Mouse (Mus musculus) C2C12 (cell line): ENCODE results near the gene Tom1l2. TPM values are rescaled to one million over a fixed set of nuclear protein-coding genes. Genes with fewer than 3 reads are reported as not detected.

Experiments used
- H3K27me3 ChIP-seq: one replicate; pipeline ENCODE4 v1.6.1; 2011; ENCODE audit not compliant: control insufficient read depth, insufficient read depth, insufficient read length
- H3K36me3 ChIP-seq: one replicate; pipeline ENCODE4 v1.6.1; 2011; ENCODE audit not compliant: control insufficient read depth, insufficient read depth
- H3K4me3 ChIP-seq: one replicate; pipeline ENCODE4 v1.5.1; 2011; ENCODE audit warnings: mild to moderate bottlenecking, control low read depth; ENCODE audit not compliant: poor library complexity, insufficient read depth, severe bottlenecking
- H3K79me2 ChIP-seq: one replicate; pipeline ENCODE4 v1.6.1; 2011; ENCODE audit not compliant: control insufficient read depth, insufficient read depth
- H3K79me3 ChIP-seq: one replicate; pipeline ENCODE4 v1.6.1; 2011; ENCODE audit warnings: low read depth, control low read depth
- H3ac ChIP-seq: one replicate; pipeline ENCODE3; 2011; ENCODE audit warnings: low read depth; ENCODE audit not compliant: control insufficient read depth, insufficient read length
- CEBPB ChIP-seq: IDR thresholded peaks from one replicate; pipeline ENCODE4 v1.6.1; 2011; ENCODE audit warnings: low read depth, mild to moderate bottlenecking, control low read depth, moderate library complexity
- CTCF ChIP-seq: IDR thresholded peaks from one replicate; pipeline ENCODE4 v1.5.1; 2011; ENCODE audit not compliant: control insufficient read depth, insufficient read depth, insufficient read length
- FOSL1 ChIP-seq: IDR thresholded peaks from one replicate; pipeline ENCODE4 v1.8.0; 2011; ENCODE audit warnings: mild to moderate bottlenecking, low read length; ENCODE audit not compliant: poor library complexity, insufficient read depth, severe bottlenecking
- MAX ChIP-seq: IDR thresholded peaks from one replicate; pipeline ENCODE4 v1.6.1; 2011; ENCODE audit warnings: mild to moderate bottlenecking, control low read depth
- MYOD1 ChIP-seq: IDR thresholded peaks from one replicate; pipeline ENCODE4 v1.6.1; 2011; ENCODE audit warnings: low read depth; ENCODE audit not compliant: control insufficient read depth, insufficient read length
- MYOG ChIP-seq: IDR thresholded peaks from one replicate; pipeline ENCODE4 v1.6.1; 2011; ENCODE audit not compliant: control insufficient read depth, insufficient read length; ENCODE audit errors: extremely low read depth
- USF1 ChIP-seq: IDR thresholded peaks from one replicate; pipeline ENCODE4 v1.6.1; 2011; ENCODE audit warnings: low read depth, mild to moderate bottlenecking, control low read depth, moderate library complexity
- polyA plus RNA-seq: library from polyadenylated mRNA; unstranded; fragments of >200 nt; fragmentation: generic; extraction: Trizol; gene quantifications from one replicate; pipeline ENCODE4 v1.2.1, GENCODE M21; 2012; ENCODE audit warnings: missing spikeins

The Tom1l2 gene
- polyA plus RNA-seq, 1 experiment = 17.1 TPM

DNA sequence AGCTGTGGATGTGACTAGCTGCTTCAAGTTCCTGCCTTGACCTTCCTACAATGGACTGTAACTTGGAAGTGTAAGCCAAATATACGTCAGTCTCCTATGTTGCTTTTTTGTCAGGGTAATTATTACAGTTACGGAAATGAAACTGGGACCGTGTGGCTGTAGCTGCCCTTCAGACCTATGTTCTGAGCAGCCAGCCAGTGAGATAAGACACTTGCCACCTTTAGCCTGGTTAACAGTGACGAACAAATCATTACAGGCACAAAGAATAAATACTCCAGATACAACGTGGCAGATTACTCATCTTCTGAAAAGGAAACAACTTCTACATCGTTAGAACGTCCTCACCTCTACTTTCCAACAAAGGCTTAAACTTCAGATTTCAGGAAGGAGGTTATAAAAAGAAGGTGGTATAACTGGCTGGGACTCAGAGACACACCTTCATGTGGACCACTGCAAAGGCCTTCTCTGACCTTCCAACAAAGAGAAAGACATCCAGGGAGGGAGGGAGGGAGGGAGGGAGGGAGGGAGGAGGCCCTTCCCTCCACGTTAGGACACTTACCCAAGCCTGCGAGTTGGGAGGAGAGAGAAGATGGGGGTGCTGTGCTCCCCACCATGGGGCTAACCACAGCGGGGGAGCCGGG lies 108.1 kb downstream of the Tom1l2 start:
- Histone ChIP-seq H3K27me3 (no peaks in the 10 kb centered on the region), H3ac (no peak overlapping the region), H3K36me3 (peaks cover 5% of the 10 kb centered on the region), H3K79me2 (no peaks in the 10 kb centered on the region), H3K4me3 (no peak overlapping the region), H3K79me3 (no peaks in the 10 kb centered on the region)
- TF ChIP-seq CTCF (no peak), MAX (no peak), MYOG (no peak), FOSL1 (no peak), USF1 (no peak), CEBPB (no peak), MYOD1 (no peak)

DNA sequence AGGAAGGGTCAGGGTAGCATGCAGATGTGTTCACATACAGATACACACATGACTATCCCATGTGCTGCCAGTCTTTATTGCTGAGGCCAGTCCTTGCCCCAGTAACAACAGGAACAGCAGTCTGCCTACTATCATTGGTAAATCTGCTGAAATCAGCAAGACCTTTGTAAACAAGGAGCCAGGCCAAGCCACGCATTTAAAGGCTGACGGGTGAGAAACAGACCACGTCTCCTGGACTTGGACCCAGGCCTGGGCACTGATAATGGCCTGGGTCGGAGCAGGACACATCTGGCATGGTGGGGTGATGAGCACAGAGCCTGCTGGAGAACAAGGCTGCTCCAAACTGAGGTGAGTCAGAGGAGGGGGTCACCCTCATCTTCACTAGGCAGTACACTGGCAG lies 112.2 kb downstream of the Tom1l2 start:
- Histone ChIP-seq H3K79me2 (no peaks in the 10 kb centered on the region), H3K36me3 (peaks cover 5% of the 10 kb centered on the region), H3K27me3 (no peaks in the 10 kb centered on the region), H3K79me3 (no peaks in the 10 kb centered on the region), H3ac (no peak overlapping the region), H3K4me3 (no peak overlapping the region)
- no peak for TF ChIP-seq USF1

DNA sequence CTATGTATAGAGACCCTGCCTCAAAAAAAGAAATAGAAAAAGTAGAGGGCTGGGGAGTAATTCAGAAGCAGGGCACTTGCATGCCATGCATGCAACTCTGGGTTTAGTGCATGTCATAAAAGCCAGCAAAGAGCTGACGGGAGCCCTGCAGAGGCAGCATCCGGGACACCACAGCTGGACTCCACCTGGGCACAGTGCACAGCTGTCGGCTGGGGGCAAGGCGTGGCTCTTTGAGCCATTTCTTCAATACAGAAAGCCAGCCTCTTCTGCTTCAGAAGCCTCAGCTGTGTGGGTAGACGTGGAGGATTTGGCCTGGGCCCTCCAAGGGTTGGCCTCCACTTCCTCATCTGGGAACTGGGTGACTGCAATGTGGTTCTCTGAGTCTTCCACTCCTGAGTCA lies 117.4 kb downstream of the Tom1l2 start:
- Histone ChIP-seq H3K79me2 (no peaks in the 10 kb centered on the region), H3K27me3 (no peaks in the 10 kb centered on the region), H3K36me3 (peaks cover 3% of the 10 kb centered on the region), H3ac (no peak overlapping the region), H3K4me3 (no peak overlapping the region), H3K79me3 (no peaks in the 10 kb centered on the region)
- TF ChIP-seq MYOD1 (no peak), CEBPB (no peak), MAX (no peak), CTCF (no peak), MYOG (no peak), USF1 (no peak), FOSL1 (no peak)

DNA sequence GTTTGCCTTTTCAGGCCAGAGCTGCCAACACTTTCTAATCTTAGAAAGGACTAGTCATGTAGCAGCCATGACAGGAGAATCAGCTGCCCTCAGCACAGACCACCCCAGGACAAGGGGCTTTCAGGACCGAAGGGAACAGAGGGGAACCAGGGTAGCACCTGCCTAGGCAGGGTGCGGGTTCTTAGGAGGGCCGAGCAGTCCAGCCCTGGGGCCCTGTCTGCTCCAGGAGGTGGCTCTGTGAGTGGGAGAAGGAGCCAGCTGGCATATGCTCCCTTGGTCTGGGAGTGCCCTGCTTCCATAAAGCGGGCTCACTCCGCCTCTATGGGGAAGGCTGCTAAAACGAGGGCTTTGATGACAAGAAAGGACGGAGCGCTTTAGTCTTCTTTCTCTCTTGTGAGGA lies 119.5 kb downstream of the Tom1l2 start:
- no peaks in the 10 kb centered on the region for H3K36me3 ChIP-seq
- H3ac ChIP-seq = no peak overlapping the region
- no peak overlapping the region for H3K4me3 ChIP-seq
- TF ChIP-seq USF1 (no peak), CTCF (no peak), MAX (no peak), MYOG (no peak)
- H3K79me3 ChIP-seq = no peaks in the 10 kb centered on the region
- no peaks in the 10 kb centered on the region for H3K27me3 ChIP-seq
- H3K79me2 ChIP-seq = no peaks in the 10 kb centered on the region

DNA sequence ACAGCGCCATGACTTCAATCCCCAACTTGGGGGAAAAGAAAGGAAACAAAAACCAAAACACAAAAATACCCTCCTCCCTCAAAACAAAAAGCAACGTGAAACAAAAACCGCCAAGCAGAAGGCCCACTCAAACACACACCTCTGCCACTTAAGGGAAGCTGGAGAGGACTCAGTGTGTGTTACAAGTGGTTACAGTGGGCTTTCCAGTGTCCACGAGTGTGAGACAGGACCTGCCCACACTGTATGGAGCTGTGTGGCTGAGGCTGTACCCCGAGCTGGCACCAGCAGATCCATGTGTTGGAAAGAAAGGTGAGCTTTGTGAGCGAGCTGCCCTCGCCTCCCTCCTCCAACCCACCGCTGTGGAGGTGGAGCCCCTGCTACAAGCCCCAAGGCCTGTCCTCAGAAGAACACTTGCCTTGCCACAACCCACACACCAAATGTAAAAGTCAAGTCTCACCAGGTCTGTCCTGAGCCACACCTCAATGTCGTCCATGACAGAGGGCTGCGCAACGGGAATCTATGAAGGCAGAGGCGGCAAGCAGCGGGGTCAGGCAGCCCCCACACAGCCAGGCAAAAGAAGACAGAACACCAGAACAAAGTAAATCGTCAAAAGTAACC lies 120.2 kb downstream of the Tom1l2 start:
- H3K79me2 ChIP-seq = no peaks in the 10 kb centered on the region
- no peaks in the 10 kb centered on the region for H3K36me3 ChIP-seq
- TF ChIP-seq USF1 = no peak
- no peak for TF ChIP-seq FOSL1
- TF ChIP-seq CEBPB = no peak
- no peak for TF ChIP-seq CTCF
- no peaks in the 10 kb centered on the region for H3K79me3 ChIP-seq
- H3K27me3 ChIP-seq = no peaks in the 10 kb centered on the region
- no peak overlapping the region for H3ac ChIP-seq
- no peak overlapping the region for H3K4me3 ChIP-seq

DNA sequence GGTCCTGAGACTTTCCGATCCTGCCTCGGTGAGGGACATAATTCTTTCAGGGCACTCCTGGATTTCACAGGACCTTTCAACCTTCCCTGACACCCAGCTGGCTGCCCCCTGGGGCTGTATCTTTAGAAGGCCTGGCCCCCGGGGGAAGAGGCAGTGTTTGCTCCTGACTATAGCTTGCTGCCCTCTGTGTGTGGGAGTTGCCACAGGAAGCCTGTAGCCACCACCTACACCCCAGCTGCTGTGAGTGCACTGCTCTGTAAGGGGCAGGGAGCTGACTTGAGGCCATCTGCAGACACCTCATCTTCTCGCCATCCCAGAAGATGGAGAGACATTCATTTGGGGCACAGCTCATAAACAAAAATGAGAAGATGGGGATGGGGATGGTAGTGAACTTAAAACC lies 120.8 kb downstream of the Tom1l2 start:
- Histone ChIP-seq H3K27me3 (no peaks in the 10 kb centered on the region), H3ac (no peak overlapping the region), H3K79me3 (no peaks in the 10 kb centered on the region), H3K4me3 (no peak overlapping the region), H3K79me2 (no peaks in the 10 kb centered on the region), H3K36me3 (no peaks in the 10 kb centered on the region)
- TF ChIP-seq FOSL1 (no peak), USF1 (no peak), MYOG (no peak), CEBPB (no peak), MYOD1 (no peak), MAX (no peak), CTCF (no peak)
